Mouse (Mus musculus) forebrain, embryonic 14.5 days (tissue): ENCODE measurements around the gene Fkbp2. TPM values are rescaled to one million over a fixed set of nuclear protein-coding genes. Genes with fewer than 3 reads are reported as not detected.

Experiments
- ATAC-seq: fragments of 200-750 bp; cut with Nextera tagmentation; 2 replicates; pipeline ENCODE4 v1.8.0; 2017; ENCODE audit warnings: mild to moderate bottlenecking, moderate library complexity
- DNase-seq: peaks from one replicate; pipeline ENCODE4 v3.0.0-alpha.2; 2015; ENCODE audit warnings: low spot score
- H3K27ac ChIP-seq: fragments of 300-500 bp; sonication (generic); 2 replicates; pipeline ENCODE4 v1.5.1; 2014; ENCODE audit warnings: low read depth, mild to moderate bottlenecking, control low read depth, low read length, moderate library complexity
- H3K27me3 ChIP-seq: fragments of 300-500 bp; sonication (generic); replicated peaks from 2 replicates; pipeline ENCODE4 v1.6.1; 2014; ENCODE audit warnings: low read length, control low read depth, mixed read lengths; ENCODE audit not compliant: control insufficient read depth, insufficient read depth
- H3K36me3 ChIP-seq: fragments of 300-500 bp; sonication (generic); 2 replicates; pipeline ENCODE4 v1.6.1; 2014; ENCODE audit warnings: low read length, control low read depth; ENCODE audit not compliant: control insufficient read depth, insufficient read depth
- H3K4me1 ChIP-seq: fragments of 300-500 bp; sonication (generic); 2 replicates; pipeline ENCODE4 v1.6.1; 2014; ENCODE audit warnings: antibody characterized with exemption, low read length, control low read depth; ENCODE audit not compliant: control insufficient read depth, insufficient read depth
- H3K4me2 ChIP-seq: fragments of 300-500 bp; sonication (generic); 2 replicates; pipeline ENCODE4 v1.6.1; 2014; ENCODE audit warnings: mild to moderate bottlenecking, control low read depth, low read length
- H3K4me3 ChIP-seq: fragments of 300-500 bp; sonication (generic); 2 replicates; pipeline ENCODE4 v1.5.1; 2014; ENCODE audit warnings: low read depth, low read length, control low read depth
- H3K9ac ChIP-seq: fragments of 300-500 bp; sonication (generic); 2 replicates; pipeline ENCODE4 v1.6.1; 2014; ENCODE audit warnings: mild to moderate bottlenecking, low read length, control low read depth, moderate library complexity
- H3K9me3 ChIP-seq: fragments of 300-500 bp; sonication (generic); replicated peaks from 2 replicates; pipeline ENCODE4 v1.6.1; 2016; ENCODE audit warnings: low read length, control low read depth, mixed read lengths; ENCODE audit not compliant: control insufficient read depth
- WGBS: fragments of 180-500 bp; shearing (Covaris S2); extraction: QIAGEN DNeasy Blood & Tissue Kit; methylation state at CpG from one replicate; pipeline ENCODE4 v1.1.7; 2014; 5-methylcytosine and 5-hydroxymethylcytosine counted together
- polyA plus RNA-seq: library from polyadenylated mRNA; unstranded; fragments of >200 nt; fragmentation: Nextera tagmentation; extraction: Ambion mirVana; gene quantifications from 2 replicates; pipeline ENCODE4 v1.2.1, GENCODE M21; 2014

Fkbp2 gene
- polyA plus RNA-seq, 1 experiment from 2014 or later, result 80.1 TPM

GRCm38 (mm10) chr19:7012426-7012825 is 32.1 kb upstream of the Fkbp2 start:
- Histone ChIP-seq H3K27ac (no peak overlapping the region), H3K4me2 (no peak overlapping the region), H3K27me3 (no peaks in the 10 kb centered on the region), H3K36me3 (peaks cover 9% of the 10 kb centered on the region; the same call in 1 of the 2 replicates), H3K9me3 (no peaks in the 10 kb centered on the region), H3K9ac (no peak overlapping the region), H3K4me1 (no peaks in the 10 kb centered on the region), H3K4me3 (no peak overlapping the region)
- ATAC-seq, result no peak
- DNase-seq, result no peak
- 80% methylated on average over 4 of the region's 4 CpGs for WGBS

- H3K4me1 ChIP-seq, result no peaks in the 10 kb centered on the region
- 90% methylated on average over 8 of the region's 9 CpGs for WGBS
- H3K27me3 ChIP-seq, result no peaks in the 10 kb centered on the region
- H3K4me3 ChIP-seq, result no peak overlapping the region
- no peak overlapping the region for H3K4me2 ChIP-seq
- no peaks in the 10 kb centered on the region for H3K36me3 ChIP-seq
- DNase-seq (no peak), ATAC-seq (no peak)
- no peak overlapping the region for H3K27ac ChIP-seq
- H3K9me3 ChIP-seq, result no peaks in the 10 kb centered on the region
- H3K9ac ChIP-seq, result no peak overlapping the region
Measured at GRCm38 (mm10) chr19:7006892-7007593, 26.7 kb upstream of the Fkbp2 start.

GRCm38 (mm10) chr19:6999360-7000063 is 19.2 kb upstream of the Fkbp2 start:
- no peak overlapping the region for H3K27ac ChIP-seq
- no peak overlapping the region for H3K4me3 ChIP-seq
- no peak overlapping the region for H3K4me2 ChIP-seq
- H3K36me3 ChIP-seq, result peaks cover 16% of the 10 kb centered on the region
- H3K9me3 ChIP-seq, result no peaks in the 10 kb centered on the region
- peaks cover 16% of the 10 kb centered on the region for H3K4me1 ChIP-seq
- ATAC-seq (no peak), DNase-seq (no peak)
- H3K27me3 ChIP-seq, result no peaks in the 10 kb centered on the region
- 93% methylated on average over 19 of the region's 19 CpGs for WGBS
- H3K9ac ChIP-seq, result no peak overlapping the region

- Histone ChIP-seq H3K27ac (no peak overlapping the region), H3K4me2 (no peak overlapping the region), H3K36me3 (peaks cover 16% of the 10 kb centered on the region), H3K27me3 (no peaks in the 10 kb centered on the region), H3K4me3 (no peak overlapping the region), H3K9me3 (no peaks in the 10 kb centered on the region), H3K9ac (no peak overlapping the region), H3K4me1 (peaks cover 20% of the 10 kb centered on the region)
- DNase-seq (no peak), ATAC-seq (no peak)
- 86% methylated on average over 9 of the region's 9 CpGs for WGBS
Measured at GRCm38 (mm10) chr19:6997721-6998290, 17.5 kb upstream of the Fkbp2 start.

GRCm38 (mm10) chr19:6996006-6996405 is 15.7 kb upstream of the Fkbp2 start, which contains the start of the genes Nudt22 and Trpt1:
Gene Nudt22 (minus strand): TSS chr19:6996117.
Gene Trpt1 (plus strand): TSS chr19:6996131.
- peaks cover 24% of the 10 kb centered on the region for H3K4me1 ChIP-seq
- H3K4me3 ChIP-seq, result peak within 1 kb of the TSS; percentile 57
- 1% methylated on average over 24 of the region's 24 CpGs for WGBS
- H3K27me3 ChIP-seq, result no peaks in the 10 kb centered on the region
- peak within 1 kb of the TSS; percentile 58; the same call in 1 of the 2 replicates for H3K27ac ChIP-seq
- peak; percentile 76 for ATAC-seq
- peaks cover 16% of the 10 kb centered on the region for H3K36me3 ChIP-seq
- peak; percentile 89 for DNase-seq
- H3K9ac ChIP-seq, result peak within 1 kb of the TSS; percentile 75
- peak within 1 kb of the TSS; percentile 86 for H3K4me2 ChIP-seq
- no peaks in the 10 kb centered on the region for H3K9me3 ChIP-seq

GRCm38 (mm10) chr19:6995255-6995991 is 15.1 kb upstream of the Fkbp2 start:
- peak overlapping the region; percentile 86 for H3K4me2 ChIP-seq
- ATAC-seq (no peak), DNase-seq (no peak)
- WGBS, result 54% methylated on average over 20 of the region's 21 CpGs
- H3K4me1 ChIP-seq, result peaks cover 24% of the 10 kb centered on the region
- peak overlapping the region; percentile 57 for H3K4me3 ChIP-seq
- no peak overlapping the region for H3K27ac ChIP-seq
- H3K9me3 ChIP-seq, result no peaks in the 10 kb centered on the region
- H3K36me3 ChIP-seq, result peaks cover 15% of the 10 kb centered on the region
- H3K27me3 ChIP-seq, result no peaks in the 10 kb centered on the region
- peak overlapping the region; percentile 75 for H3K9ac ChIP-seq

GRCm38 (mm10) chr19:6994489-6994888 is 14.2 kb upstream of the Fkbp2 start:
- H3K9ac ChIP-seq, result no peak overlapping the region
- no peak overlapping the region for H3K4me3 ChIP-seq
- WGBS, result 87% methylated on average over 8 of the region's 8 CpGs
- H3K9me3 ChIP-seq, result no peaks in the 10 kb centered on the region
- H3K4me2 ChIP-seq, result no peak overlapping the region
- peaks cover 6% of the 10 kb centered on the region for H3K36me3 ChIP-seq
- H3K27ac ChIP-seq, result no peak overlapping the region
- DNase-seq (no peak), ATAC-seq (no peak)
- no peaks in the 10 kb centered on the region for H3K27me3 ChIP-seq
- peaks cover 24% of the 10 kb centered on the region for H3K4me1 ChIP-seq

- ATAC-seq, result no peak
- no peak for DNase-seq
- 82% methylated on average over 8 of the region's 8 CpGs for WGBS
- no peak overlapping the region for H3K27ac ChIP-seq
- peaks cover 1% of the 10 kb centered on the region for H3K36me3 ChIP-seq
- H3K4me1 ChIP-seq, result peaks cover 24% of the 10 kb centered on the region
- no peak overlapping the region for H3K9ac ChIP-seq
- H3K4me3 ChIP-seq, result no peak overlapping the region
- H3K27me3 ChIP-seq, result no peaks in the 10 kb centered on the region
- H3K9me3 ChIP-seq, result no peaks in the 10 kb centered on the region
- no peak overlapping the region for H3K4me2 ChIP-seq
Measured at GRCm38 (mm10) chr19:6994002-6994401, 13.7 kb upstream of the Fkbp2 start.
